Mouse (Mus musculus) stomach, postnatal 0 days (tissue): ENCODE data around the gene Kif11.

ENCODE experiments used
- CTCF ChIP-seq: IDR thresholded peaks from 2 replicates; pipeline ENCODE4 v1.5.1; 2016; ENCODE audit warnings: antibody characterized with exemption, low read depth, mild to moderate bottlenecking, moderate library complexity
- EP300 ChIP-seq: optimal IDR thresholded peaks from 2 replicates; pipeline ENCODE3; 2016; ENCODE audit warnings: antibody characterized with exemption

DNA sequence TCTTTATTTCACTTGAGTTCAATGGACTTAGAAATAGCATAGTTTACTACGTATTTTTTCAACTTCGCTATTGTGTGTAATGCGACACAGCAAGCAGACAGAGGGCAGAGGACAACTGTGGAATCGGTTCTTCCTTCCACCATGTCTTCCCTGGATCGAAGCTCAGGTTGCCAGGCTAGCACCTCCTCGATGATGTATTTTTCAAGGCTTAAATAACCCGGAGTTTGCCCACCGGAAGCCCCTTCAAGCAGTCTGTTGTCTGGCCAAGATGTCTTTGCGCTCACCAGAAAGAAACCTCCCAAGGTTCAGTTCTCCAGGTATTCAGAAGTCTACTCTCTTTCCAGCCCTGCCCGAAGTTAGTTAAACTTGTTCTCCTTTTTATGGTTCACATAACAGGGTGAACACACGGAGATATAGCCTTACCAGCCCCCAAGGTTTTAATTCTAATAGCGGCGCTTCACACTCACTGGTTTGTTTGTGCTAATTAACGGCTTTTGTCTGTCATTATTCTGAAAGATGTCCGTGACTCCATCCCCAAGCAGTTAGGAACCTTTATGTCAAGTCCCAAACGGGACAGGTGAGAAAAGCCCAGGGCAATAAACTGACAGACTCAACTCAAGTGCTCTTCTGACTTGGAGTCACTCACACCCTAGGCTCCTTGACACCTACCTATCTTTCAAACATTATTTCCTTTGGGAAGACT, 56.8 kb downstream of the Kif11 start:
- TF ChIP-seq EP300 (no peak), CTCF (no peak)
